Mouse (Mus musculus) CH12.LX (cell line): ENCODE data around the gene Tnfsf4. TPM values are rescaled to one million over a fixed set of nuclear protein-coding genes. Genes with fewer than 3 reads are reported as not detected.

ENCODE experiments used
- DNase-seq: peaks from one replicate; pipeline ENCODE4 v3.0.0-alpha.2; 2013; ENCODE audit errors: extremely low read depth
- H3K27ac ChIP-seq: 2 replicates; pipeline ENCODE4 v1.5.1; 2012; ENCODE audit warnings: low read depth, mild to moderate bottlenecking, control low read depth, moderate library complexity; ENCODE audit not compliant: insufficient read depth
- H3K27me3 ChIP-seq: replicated peaks from 2 replicates; pipeline ENCODE3; 2012; ENCODE audit warnings: inconsistent platforms
- H3K36me3 ChIP-seq, 2 experiments: replicated peaks in 1 of 2; 2 replicates each; pipeline versions ENCODE3 to v1.6.1; 2012; ENCODE audit warnings: inconsistent platforms in 1 of 2, low read length in 1 of 2, mild to moderate bottlenecking in 1 of 2, mixed read lengths in 1 of 2, moderate library complexity in 1 of 2; ENCODE audit not compliant: control insufficient read depth in 1 of 2, insufficient read depth in 1 of 2
- H3K4me1 ChIP-seq, 2 experiments: 2 replicates each; pipeline ENCODE4 v1.6.1; 2012; ENCODE audit warnings: inconsistent platforms in 1 of 2, moderate library complexity in 1 of 2; ENCODE audit not compliant: insufficient read depth in 2 of 2, control insufficient read depth in 1 of 2
- H3K4me2 ChIP-seq: 2 replicates; pipeline ENCODE4 v1.6.1; 2012; ENCODE audit warnings: low read depth, mild to moderate bottlenecking, control low read depth; ENCODE audit not compliant: poor library complexity, insufficient read depth, severe bottlenecking
- H3K4me3 ChIP-seq, 3 experiments: fragments of 150-350 bp in 1 of 3; sonication (generic) in 1 of 3; replicated peaks in 1 of 3; 2 replicates each; pipeline versions ENCODE3 to v1.5.1; 2011 to 2012; ENCODE audit warnings: low read depth in 2 of 3, low read length in 2 of 3, mild to moderate bottlenecking in 2 of 3, moderate library complexity in 2 of 3, control low read depth in 1 of 3, improper control_type of control experiment in 1 of 3, inconsistent platforms in 1 of 3, mixed read lengths in 1 of 3; ENCODE audit not compliant: poor library complexity in 1 of 3
- H3K79me2 ChIP-seq: replicated peaks from 2 replicates; pipeline ENCODE4 v1.6.1; 2012; ENCODE audit warnings: mild to moderate bottlenecking, moderate library complexity; ENCODE audit not compliant: control insufficient read depth, poor library complexity, insufficient read depth, severe bottlenecking; ENCODE audit errors: extremely low read depth
- H3K9ac ChIP-seq: 2 replicates; pipeline ENCODE4 v1.6.1; 2012; ENCODE audit warnings: low read depth, mild to moderate bottlenecking, control low read depth, moderate library complexity; ENCODE audit not compliant: insufficient read depth
- H3K9me3 ChIP-seq: replicated peaks from 2 replicates; pipeline ENCODE3; 2012; ENCODE audit warnings: low read length, inconsistent platforms, mixed read lengths
- BHLHE40 ChIP-seq: IDR thresholded peaks from 2 replicates; pipeline ENCODE4 v1.6.1; 2011; ENCODE audit warnings: mild to moderate bottlenecking, low read depth, low read length, improper control_type of control experiment
- CHD1 ChIP-seq: IDR thresholded peaks from 2 replicates; pipeline ENCODE4 v1.6.1; 2012; ENCODE audit warnings: low read depth, low read length, improper control_type of control experiment, inconsistent platforms
- CHD2 ChIP-seq: IDR thresholded peaks from 2 replicates; pipeline ENCODE4 v1.6.1; 2011; ENCODE audit warnings: low read length, improper control_type of control experiment
- CTCF ChIP-seq, 2 experiments: IDR thresholded peaks in 1 of 2; conservative IDR thresholded peaks in 1 of 2; 2 replicates each; pipeline ENCODE4 v1.5.1; 2011 to 2012; ENCODE audit warnings: low read depth in 2 of 2, low read length in 2 of 2, improper control_type of control experiment in 1 of 2, inconsistent platforms in 1 of 2, mild to moderate bottlenecking in 1 of 2, moderate library complexity in 1 of 2
- E2F4 ChIP-seq: IDR thresholded peaks from 2 replicates; pipeline ENCODE4 v1.6.1; 2011; ENCODE audit warnings: low read depth, low read length, improper control_type of control experiment; ENCODE audit not compliant: insufficient replicate concordance
- ELF1 ChIP-seq: IDR thresholded peaks from 2 replicates; pipeline ENCODE4 v1.6.1; 2014; ENCODE audit warnings: low read depth, mild to moderate bottlenecking, inconsistent platforms, low read length, improper control_type of control experiment
- EP300 ChIP-seq: IDR thresholded peaks from 2 replicates; pipeline ENCODE4 v1.6.1; 2011; ENCODE audit warnings: low read length, improper control_type of control experiment
- GABPA ChIP-seq: IDR thresholded peaks from 2 replicates; pipeline ENCODE4 v1.6.1; 2012; ENCODE audit warnings: low read depth, low read length, improper control_type of control experiment, inconsistent platforms; ENCODE audit not compliant: insufficient replicate concordance
- HCFC1 ChIP-seq: IDR thresholded peaks from 2 replicates; pipeline ENCODE4 v1.6.1; 2012; ENCODE audit warnings: low read depth, mild to moderate bottlenecking, inconsistent platforms, low read length, improper control_type of control experiment
- IRF4 ChIP-seq: IDR thresholded peaks from 2 replicates; pipeline ENCODE4 v1.6.1; 2014; ENCODE audit warnings: low read depth, mild to moderate bottlenecking, inconsistent platforms, low read length, improper control_type of control experiment
- JUN ChIP-seq: IDR thresholded peaks from 2 replicates; pipeline ENCODE4 v1.6.1; 2011; ENCODE audit warnings: low read depth, mild to moderate bottlenecking, low read length, improper control_type of control experiment, moderate library complexity; ENCODE audit not compliant: insufficient read depth
- JUND ChIP-seq: conservative IDR thresholded peaks from 2 replicates; pipeline ENCODE4 v1.6.1; 2011; ENCODE audit warnings: low read depth, low read length, improper control_type of control experiment
- MAFK ChIP-seq: IDR thresholded peaks from 2 replicates; pipeline ENCODE4 v1.6.1; 2011; ENCODE audit warnings: low read length, improper control_type of control experiment; ENCODE audit not compliant: insufficient replicate concordance
- MAX ChIP-seq: IDR thresholded peaks from 2 replicates; pipeline ENCODE4 v1.6.1; 2011; ENCODE audit warnings: low read length, improper control_type of control experiment
- NRF1 ChIP-seq: IDR thresholded peaks from 2 replicates; pipeline ENCODE4 v1.6.1; 2014; ENCODE audit warnings: low read depth, mild to moderate bottlenecking, inconsistent platforms, low read length, improper control_type of control experiment, moderate library complexity
- POLR2A ChIP-seq: IDR thresholded peaks from 2 replicates; pipeline ENCODE4 v1.6.1; 2011; ENCODE audit warnings: low read depth, mild to moderate bottlenecking, improper control_type of control experiment, low read length
- RCOR1 ChIP-seq: conservative IDR thresholded peaks from 2 replicates; pipeline ENCODE4 v1.6.1; 2012; ENCODE audit warnings: low read depth, mild to moderate bottlenecking, inconsistent platforms, low read length, improper control_type of control experiment
- SIN3A ChIP-seq: IDR thresholded peaks from 2 replicates; pipeline ENCODE4 v1.6.1; 2012; ENCODE audit warnings: low read length, improper control_type of control experiment, inconsistent platforms
- TBP ChIP-seq: conservative IDR thresholded peaks from 2 replicates; pipeline ENCODE4 v1.6.1; 2011; ENCODE audit warnings: low read depth, low read length, improper control_type of control experiment
- USF1 ChIP-seq: IDR thresholded peaks from 2 replicates; pipeline ENCODE4 v1.6.1; 2014; ENCODE audit warnings: low read depth, mild to moderate bottlenecking, inconsistent platforms, low read length, improper control_type of control experiment
- USF2 ChIP-seq: conservative IDR thresholded peaks from 2 replicates; pipeline ENCODE4 v1.6.1; 2011; ENCODE audit warnings: low read depth, low read length, improper control_type of control experiment
- ZC3H11A ChIP-seq: IDR thresholded peaks from 2 replicates; pipeline ENCODE4 v1.6.1; 2012; ENCODE audit warnings: low read depth, mild to moderate bottlenecking, inconsistent platforms, low read length, improper control_type of control experiment
- ZKSCAN1 ChIP-seq: IDR thresholded peaks from 2 replicates; pipeline ENCODE4 v1.6.1; 2012; ENCODE audit warnings: low read depth, inconsistent platforms, low read length, improper control_type of control experiment, borderline replicate concordance
- ZMIZ1 ChIP-seq: IDR thresholded peaks from 2 replicates; pipeline ENCODE4 v1.6.1; 2012; ENCODE audit warnings: low read depth, mild to moderate bottlenecking, inconsistent platforms, low read length, improper control_type of control experiment
- dilution Hi-C: fragments of 300-500 bp; cut with MboI; formaldehyde crosslinking; loops from 2 replicates; pipeline ENCODE4 v1.14.3; 2020; ENCODE audit warnings: low sequenced_read_pairs; ENCODE audit not compliant: extremely low pct_unique_long_range_greater_than_20kb, extremely low pct_ligation_motif_present
- in situ Hi-C: fragments of 300-500 bp; cut with MboI; formaldehyde crosslinking; loops from 3 replicates; pipeline ENCODE4 v1.14.3; 2019; ENCODE audit warnings: low sequenced_read_pairs, low pct_ligation_motif_present, low pct_unique_long_range_greater_than_20kb, mixed read lengths
- polyA plus RNA-seq: library from polyadenylated mRNA; unstranded; fragments of >175 nt; gene quantifications from 2 replicates; pipeline ENCODE4 v1.2.1, GENCODE M21; 2012; ENCODE audit warnings: low read depth; ENCODE audit not compliant: insufficient read length
- total RNA-seq, 2 experiments: library from RNA; depleted of rRNA; stranded (reverse); fragments of 300-350 nt in 1 of 2; fragments of >200 nt in 1 of 2; gene quantifications; 2 replicates each; pipeline ENCODE4 v1.2.3; 2012 to 2014

Gene Tnfsf4
- total and polyA plus RNA-seq, 3 experiments = 0.08 to 0.15 TPM; not detected in 1

DNA sequence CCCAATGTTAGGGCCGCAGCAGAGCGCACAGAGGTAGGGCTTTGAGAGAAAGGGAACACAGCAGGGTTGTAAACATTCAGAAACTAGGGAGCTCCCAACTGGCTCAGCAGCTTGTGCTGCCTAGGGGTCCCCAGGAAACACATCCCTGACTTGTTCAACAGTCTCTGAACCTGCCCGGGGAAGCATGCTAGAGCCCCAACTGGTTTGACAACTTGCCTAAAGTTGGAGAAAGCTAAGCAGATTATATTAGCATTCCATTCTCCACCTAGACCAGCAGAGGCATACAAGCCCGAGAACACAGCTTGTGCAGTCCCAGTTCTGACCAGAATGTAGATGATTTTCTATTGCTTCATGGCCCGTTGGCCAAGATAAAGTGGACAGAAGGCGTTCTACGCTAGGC, 49.6 kb downstream of the Tnfsf4 start:
- DNase-seq = no peak
- Histone ChIP-seq H3K9me3 (no peaks in the 10 kb centered on the region), H3K9ac (no peak overlapping the region), H3K79me2 (no peaks in the 10 kb centered on the region), H3K27me3 (no peaks in the 10 kb centered on the region), H3K4me3 (no peak overlapping the region), H3K36me3 (no peaks in the 10 kb centered on the region), H3K4me1 (no peaks in the 10 kb centered on the region), H3K4me2 (no peak overlapping the region), H3K27ac (no peak overlapping the region)
- dilution Hi-C loops = no loop called here
- in situ Hi-C loops = no loop called here
- no peak for TF ChIP-seq HCFC1
- TF ChIP-seq JUN = no peak
- TF ChIP-seq ELF1 = no peak
- no peak for TF ChIP-seq ZC3H11A
- no peak for TF ChIP-seq CHD2
- TF ChIP-seq IRF4 = no peak

DNA sequence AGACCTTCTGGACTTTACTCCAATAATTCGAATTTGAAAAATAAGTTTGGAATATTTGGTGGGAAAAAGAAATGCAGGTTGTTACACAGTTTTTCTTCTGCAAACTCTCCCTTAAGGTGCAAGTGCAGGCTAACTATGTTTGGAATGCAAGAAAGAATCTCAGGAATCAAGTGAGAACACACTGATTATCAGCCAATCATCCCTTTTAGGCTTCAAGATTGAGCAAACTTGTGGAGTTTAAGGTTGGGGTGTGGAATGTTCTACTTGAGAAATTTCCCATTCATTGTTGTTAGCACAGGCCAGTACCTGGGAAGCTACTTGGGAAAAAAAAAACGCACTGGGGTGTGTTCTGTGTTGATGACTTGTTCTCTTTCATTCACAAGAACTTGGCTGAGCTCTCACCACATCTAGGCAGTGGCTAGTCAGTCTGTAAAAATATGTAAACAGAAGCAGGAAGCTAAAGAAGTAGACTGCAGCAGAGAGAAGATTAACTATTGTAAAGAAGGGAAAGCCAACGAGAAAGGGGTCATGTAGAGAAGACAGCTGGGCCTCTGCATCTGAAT, 56.6 kb downstream of the Tnfsf4 start:
- in situ Hi-C loops = no loop called here

DNA sequence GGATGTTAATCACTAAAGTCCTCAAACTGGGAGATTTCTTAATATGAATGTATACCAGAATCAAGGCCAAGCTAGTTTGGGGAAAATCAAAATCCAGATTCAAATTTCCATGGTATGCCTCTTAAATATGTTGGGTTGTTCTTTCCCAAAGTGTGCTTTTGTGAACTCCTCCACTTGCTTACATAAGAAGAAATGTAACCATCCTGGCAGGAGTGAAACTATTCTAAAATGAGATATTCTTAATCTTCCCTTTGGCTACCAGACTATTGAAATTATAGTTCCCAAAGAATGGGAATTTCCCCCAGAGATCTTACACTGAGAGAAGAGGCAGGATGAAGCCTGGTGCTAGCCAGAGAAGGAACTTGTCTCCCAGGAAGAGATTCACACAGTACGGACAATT, 57.0 kb downstream of the Tnfsf4 start:
- Histone ChIP-seq H3K9ac (no peak overlapping the region), H3K79me2 (no peaks in the 10 kb centered on the region), H3K4me3 (no peak overlapping the region), H3K36me3 (no peaks in the 10 kb centered on the region), H3K9me3 (peaks cover 6% of the 10 kb centered on the region), H3K4me1 (no peaks in the 10 kb centered on the region), H3K27me3 (no peaks in the 10 kb centered on the region), H3K4me2 (no peak overlapping the region), H3K27ac (no peak overlapping the region)
- dilution Hi-C loops (no loop called here), in situ Hi-C loops (no loop called here)
- DNase-seq = no peak
- no peak for TF ChIP-seq POLR2A
- no peak for TF ChIP-seq SIN3A
- no peak for TF ChIP-seq GABPA
- TF ChIP-seq JUND = no peak
- TF ChIP-seq USF1 = no peak
- no peak for TF ChIP-seq EP300
- TF ChIP-seq ZMIZ1 = no peak
- TF ChIP-seq ZKSCAN1 = no peak
- no peak for TF ChIP-seq ELF1
- no peak for TF ChIP-seq CTCF (conservative IDR thresholded peaks at IDR 0.05 in 1 of 2, IDR thresholded peaks at IDR 0.05 in 1 of 2; ENCODE audit: low read depth in 2 of 2, low read length in 2 of 2)

More for the DNA sequence above, 56.6 kb downstream of the Tnfsf4 start:
- Histone ChIP-seq H3K4me1 (no peaks in the 10 kb centered on the region), H3K27ac (no peak overlapping the region), H3K36me3 (no peaks in the 10 kb centered on the region), H3K4me3 (no peak overlapping the region), H3K9me3 (peaks cover 6% of the 10 kb centered on the region), H3K27me3 (no peaks in the 10 kb centered on the region), H3K9ac (no peak overlapping the region), H3K79me2 (no peaks in the 10 kb centered on the region), H3K4me2 (no peak overlapping the region)
- TF ChIP-seq RCOR1 (no peak), JUN (no peak), USF2 (no peak), TBP (no peak), MAX (no peak), ZC3H11A (no peak), E2F4 (no peak), BHLHE40 (no peak), MAFK (no peak), CHD2 (no peak), USF1 (no peak), CHD1 (no peak), NRF1 (no peak)
- dilution Hi-C loops = no loop called here
- DNase-seq = no peak
